Mouse (Mus musculus) embryonic facial prominence, embryonic 10.5 days (tissue): ENCODE results near the gene Cutal. TPM values are rescaled to one million over a fixed set of nuclear protein-coding genes. Genes with fewer than 3 reads are reported as not detected.
A peak's percentile ranks its signal among the peaks of the same experiment; 100 is the strongest.

Source experiments
- DNase-seq: peaks from one replicate; pipeline ENCODE4 v3.0.0-alpha.2; 2017; ENCODE audit warnings: low spot score
- H3K27ac ChIP-seq: fragments of 300-500 bp; sonication (generic); replicated peaks from 2 replicates; pipeline ENCODE4 v1.5.1; 2016; ENCODE audit warnings: mild to moderate bottlenecking
- H3K27me3 ChIP-seq: fragments of 300-500 bp; sonication (generic); replicated peaks from 2 replicates; pipeline ENCODE4 v1.6.1; 2016; ENCODE audit warnings: low read depth, mild to moderate bottlenecking; ENCODE audit not compliant: poor library complexity, severe bottlenecking
- H3K36me3 ChIP-seq: fragments of 300-500 bp; sonication (generic); replicated peaks from 2 replicates; pipeline ENCODE4 v1.6.1; 2016; ENCODE audit warnings: mild to moderate bottlenecking, moderate library complexity
- H3K4me1 ChIP-seq: fragments of 300-500 bp; sonication (generic); 2 replicates; pipeline ENCODE4 v1.6.1; 2016
- H3K4me3 ChIP-seq: fragments of 300-500 bp; sonication (generic); 2 replicates; pipeline ENCODE4 v1.5.1; 2016; ENCODE audit warnings: mild to moderate bottlenecking, moderate library complexity
- H3K9me3 ChIP-seq: fragments of 300-500 bp; sonication (generic); 2 replicates; pipeline ENCODE4 v1.6.1; 2016; ENCODE audit warnings: mild to moderate bottlenecking
- WGBS: fragments of 180-500 bp; shearing (Covaris S2); methylation state at CpG from one replicate; pipeline ENCODE4 v1.1.7; 2016; 5-methylcytosine and 5-hydroxymethylcytosine counted together
- polyA plus RNA-seq: library from polyadenylated mRNA; unstranded; fragments of >200 nt; fragmentation: Nextera tagmentation; extraction: Ambion mirVana; gene quantifications from 2 replicates; pipeline ENCODE4 v1.2.1, GENCODE M21; 2016

Gene Cutal
- polyA plus RNA-seq, 1 experiment from 2014 or later = 0.09 TPM

GRCm38 (mm10) chr2:34847702-34848101, 26.5 kb upstream of the Cutal start:
- H3K4me1 ChIP-seq = no peaks in the 10 kb centered on the region
- H3K36me3 ChIP-seq = peaks cover 43% of the 10 kb centered on the region
- H3K4me3 ChIP-seq = no peak overlapping the region
- DNase-seq = no peak
- no peaks in the 10 kb centered on the region for H3K9me3 ChIP-seq
- H3K27ac ChIP-seq = no peak overlapping the region
- H3K27me3 ChIP-seq = no peaks in the 10 kb centered on the region
- 87% methylated on average over 1 of the region's 1 CpGs for WGBS

- no peak overlapping the region for H3K4me3 ChIP-seq
- no peaks in the 10 kb centered on the region for H3K4me1 ChIP-seq
- H3K36me3 ChIP-seq = peaks cover 100% of the 10 kb centered on the region
- no peak overlapping the region for H3K27ac ChIP-seq
- H3K27me3 ChIP-seq = no peaks in the 10 kb centered on the region
- no peak for DNase-seq
- H3K9me3 ChIP-seq = no peaks in the 10 kb centered on the region
- WGBS = 92% methylated on average over 4 of the region's 4 CpGs
Observed at GRCm38 (mm10) chr2:34855265-34855664, 18.9 kb upstream of the Cutal start.

DNA sequence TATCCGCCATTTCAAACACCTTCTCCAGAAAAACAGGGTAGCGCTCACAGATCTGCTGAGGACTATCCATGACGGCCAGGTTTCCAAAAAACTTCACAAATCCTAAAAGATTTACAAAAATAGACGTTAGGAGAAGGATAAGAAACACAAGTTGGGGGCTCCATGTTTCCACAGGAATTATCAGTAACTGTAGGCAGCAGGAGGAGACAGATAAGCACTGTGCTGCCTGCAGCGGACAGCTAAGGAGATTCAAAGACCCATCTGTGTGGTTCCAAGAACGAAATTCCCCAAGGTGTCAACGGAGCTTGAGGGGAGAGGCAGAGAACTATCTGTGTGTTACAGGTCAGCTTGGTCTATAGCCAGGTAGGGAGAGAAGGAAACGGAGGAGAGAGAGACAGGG, 16.5 kb upstream of the Cutal start:
- Histone ChIP-seq H3K27ac (no peak overlapping the region), H3K4me1 (no peaks in the 10 kb centered on the region), H3K36me3 (peaks cover 96% of the 10 kb centered on the region)

DNA sequence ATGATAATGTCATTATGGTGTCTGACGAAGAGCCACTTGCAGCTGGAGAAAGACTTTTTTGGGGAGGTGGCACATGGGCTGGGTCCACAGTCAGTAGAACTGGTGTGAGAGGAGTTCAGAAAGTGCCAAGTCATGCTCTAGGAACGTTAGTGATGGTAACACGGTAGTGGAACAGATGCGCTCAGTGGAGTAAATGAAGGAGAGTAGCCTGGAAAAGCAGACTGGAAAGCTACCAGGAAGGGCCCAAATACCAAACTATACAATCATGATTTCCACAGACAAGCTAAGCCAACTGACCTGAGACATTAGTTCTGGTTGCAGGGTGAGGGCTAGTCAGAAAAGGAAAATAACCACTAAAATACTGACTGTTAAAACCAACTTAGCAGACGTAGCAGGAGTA, 4.5 kb upstream of the Cutal start:
- peaks cover 31% of the 10 kb centered on the region for H3K36me3 ChIP-seq
- H3K27ac ChIP-seq = no peak overlapping the region
- H3K4me1 ChIP-seq = peaks cover 33% of the 10 kb centered on the region
- peaks cover 24% of the 10 kb centered on the region for H3K27me3 ChIP-seq
- no peaks in the 10 kb centered on the region for H3K9me3 ChIP-seq
- DNase-seq = no peak
- whole genome bisulfite sequencing = 59% methylated on average over 5 of the region's 5 CpGs
- H3K4me3 ChIP-seq = peak overlapping the region; percentile 94

More for the DNA sequence above, 16.5 kb upstream of the Cutal start:
- no peak for DNase-seq
- WGBS = 90% methylated on average over 8 of the region's 8 CpGs
- H3K27me3 ChIP-seq = no peaks in the 10 kb centered on the region
- H3K9me3 ChIP-seq = no peaks in the 10 kb centered on the region
- H3K4me3 ChIP-seq = no peak overlapping the region

- peaks cover 33% of the 10 kb centered on the region for H3K4me1 ChIP-seq
- peaks cover 31% of the 10 kb centered on the region for H3K27me3 ChIP-seq
- H3K27ac ChIP-seq = peak overlapping the region; percentile 95
- peaks cover 20% of the 10 kb centered on the region for H3K36me3 ChIP-seq
- under 1% methylated on average over 67 of the region's 67 CpGs for WGBS
- H3K4me3 ChIP-seq = peak overlapping the region; percentile 94
- H3K9me3 ChIP-seq = no peaks in the 10 kb centered on the region
- peak; percentile 97 for DNase-seq
Observed at GRCm38 (mm10) chr2:34870520-34871474, 3.4 kb upstream of the Cutal start.

- H3K36me3 ChIP-seq = no peaks in the 10 kb centered on the region
- H3K9me3 ChIP-seq = no peaks in the 10 kb centered on the region
- DNase-seq = no peak
- peak within 1 kb of the TSS; percentile 43 for H3K4me3 ChIP-seq
- peaks cover 45% of the 10 kb centered on the region for H3K27me3 ChIP-seq
- peaks cover 19% of the 10 kb centered on the region for H3K4me1 ChIP-seq
- H3K27ac ChIP-seq = 0 out of 2 replicates have a peak within 1 kb of the TSS, but pooled peaks have one; percentile 2
- 18% methylated on average over 8 of the region's 8 CpGs for WGBS
Observed at GRCm38 (mm10) chr2:34874816-34875345, 685 bp downstream of the Cutal start, which contains the start of gene Psmd5. TSS of gene Psmd5 (minus strand) at chr2:34874968.

DNA sequence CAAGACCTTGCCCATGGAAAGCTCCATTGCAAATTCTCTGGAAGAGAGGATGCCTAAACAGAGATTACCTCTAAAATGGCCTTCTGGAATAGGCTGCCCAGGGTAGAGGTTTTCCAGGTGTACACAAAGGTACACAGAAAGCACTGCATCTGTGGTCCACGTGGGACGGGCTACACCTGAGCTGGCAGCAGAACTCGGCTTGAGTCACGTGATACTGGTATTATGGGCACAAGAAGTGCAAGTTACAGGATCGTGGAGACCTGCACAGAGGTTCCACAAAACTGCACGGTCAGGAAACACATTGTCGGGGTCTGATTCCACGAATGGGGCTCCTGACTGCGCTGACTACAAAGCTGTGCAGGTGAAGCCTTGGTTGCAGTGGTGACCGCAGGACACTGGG, 5.9 kb downstream of the Cutal start:
- Histone ChIP-seq H3K4me3 (no peak overlapping the region), H3K4me1 (no peaks in the 10 kb centered on the region), H3K27ac (no peak overlapping the region), H3K9me3 (no peaks in the 10 kb centered on the region), H3K36me3 (no peaks in the 10 kb centered on the region), H3K27me3 (peaks cover 24% of the 10 kb centered on the region)
- DNase-seq = no peak
- WGBS = 87% methylated on average over 10 of the region's 10 CpGs

DNA sequence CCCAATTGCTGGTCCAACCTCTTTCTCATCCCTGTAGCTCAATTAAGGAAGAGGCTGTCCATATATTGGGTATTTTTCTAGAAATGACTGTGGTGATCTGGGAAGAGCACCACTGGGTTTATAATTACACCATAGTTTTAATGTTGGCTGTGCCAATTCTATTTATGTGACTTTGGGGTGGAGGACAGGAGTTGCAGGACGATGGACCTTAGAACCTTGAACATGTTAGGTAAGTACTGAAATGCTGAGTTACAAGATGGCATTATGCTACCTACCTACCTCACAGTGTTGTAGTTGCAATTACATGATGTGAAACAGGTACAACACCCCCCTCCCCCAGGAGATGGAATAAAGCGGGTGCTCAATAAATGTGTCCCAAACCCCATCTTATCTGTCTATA, 8.6 kb downstream of the Cutal start:
- H3K27me3 ChIP-seq = peaks cover 7% of the 10 kb centered on the region; the same call in 1 of the 2 replicates
- H3K36me3 ChIP-seq = no peaks in the 10 kb centered on the region
- H3K4me3 ChIP-seq = no peak overlapping the region
- no peaks in the 10 kb centered on the region for H3K9me3 ChIP-seq
- DNase-seq = no peak
- WGBS = 94% methylated on average over 2 of the region's 2 CpGs
- H3K27ac ChIP-seq = no peak overlapping the region
- H3K4me1 ChIP-seq = no peaks in the 10 kb centered on the region

GRCm38 (mm10) chr2:34883190-34883589, 9.0 kb downstream of the Cutal start:
- 64% methylated on average over 5 of the region's 5 CpGs for WGBS

GRCm38 (mm10) chr2:34884186-34884585, 10.0 kb downstream of the Cutal start:
- H3K4me1 ChIP-seq = 0 out of 2 replicates have a peak, but pooled peaks cover 3% of the 10 kb centered on the region
- WGBS = 74% methylated on average over 2 of the region's 2 CpGs
- no peaks in the 10 kb centered on the region for H3K9me3 ChIP-seq
- peaks cover 7% of the 10 kb centered on the region; the same call in 1 of the 2 replicates for H3K27me3 ChIP-seq
- no peak overlapping the region for H3K4me3 ChIP-seq
- no peak overlapping the region for H3K27ac ChIP-seq
- no peak for DNase-seq
- H3K36me3 ChIP-seq = no peaks in the 10 kb centered on the region

More at GRCm38 (mm10) chr2:34883190-34883589, 9.0 kb downstream of the Cutal start:
- H3K9me3 ChIP-seq = no peaks in the 10 kb centered on the region
- H3K36me3 ChIP-seq = no peaks in the 10 kb centered on the region
- H3K27me3 ChIP-seq = peaks cover 7% of the 10 kb centered on the region; the same call in 1 of the 2 replicates
- DNase-seq = no peak
- H3K4me3 ChIP-seq = no peak overlapping the region
- 0 out of 2 replicates have a peak, but pooled peaks cover 3% of the 10 kb centered on the region for H3K4me1 ChIP-seq
- H3K27ac ChIP-seq = no peak overlapping the region

- H3K36me3 ChIP-seq = no peaks in the 10 kb centered on the region
- no peaks in the 10 kb centered on the region for H3K9me3 ChIP-seq
- WGBS = 73% methylated on average over 5 of the region's 5 CpGs
- H3K27ac ChIP-seq = no peak overlapping the region
- H3K27me3 ChIP-seq = peaks cover 17% of the 10 kb centered on the region
- no peaks in the 10 kb centered on the region for H3K4me1 ChIP-seq
- no peak overlapping the region for H3K4me3 ChIP-seq
- no peak for DNase-seq
Observed at GRCm38 (mm10) chr2:34893950-34894349, 19.8 kb downstream of the Cutal start.

- WGBS = 79% methylated on average over 19 of the region's 19 CpGs
- Histone ChIP-seq H3K36me3 (no peaks in the 10 kb centered on the region), H3K27ac (no peak overlapping the region; the same call in 1 of the 2 replicates), H3K27me3 (peaks cover 27% of the 10 kb centered on the region), H3K4me1 (peaks cover 3% of the 10 kb centered on the region; the same call in 1 of the 2 replicates), H3K4me3 (no peak overlapping the region), H3K9me3 (no peaks in the 10 kb centered on the region)
- DNase-seq = no peak
Observed at GRCm38 (mm10) chr2:34895503-34896113, 21.4 kb downstream of the Cutal start.
